Mouse (Mus musculus) embryonic facial prominence, embryonic 10.5 days (tissue): Measurements from ENCODE around the gene Diaph3. TPM values are rescaled to one million over a fixed set of nuclear protein-coding genes. Genes with fewer than 3 reads are reported as not detected.

Experiments
- DNase-seq: peaks from one replicate; pipeline ENCODE4 v3.0.0-alpha.2; 2017; ENCODE audit warnings: low spot score
- H3K27ac ChIP-seq: fragments of 300-500 bp; sonication (generic); replicated peaks from 2 replicates; pipeline ENCODE4 v1.5.1; 2016; ENCODE audit warnings: mild to moderate bottlenecking
- H3K27me3 ChIP-seq: fragments of 300-500 bp; sonication (generic); replicated peaks from 2 replicates; pipeline ENCODE4 v1.6.1; 2016; ENCODE audit warnings: low read depth, mild to moderate bottlenecking; ENCODE audit not compliant: poor library complexity, severe bottlenecking
- H3K36me3 ChIP-seq: fragments of 300-500 bp; sonication (generic); replicated peaks from 2 replicates; pipeline ENCODE4 v1.6.1; 2016; ENCODE audit warnings: mild to moderate bottlenecking, moderate library complexity
- H3K4me1 ChIP-seq: fragments of 300-500 bp; sonication (generic); 2 replicates; pipeline ENCODE4 v1.6.1; 2016
- H3K4me3 ChIP-seq: fragments of 300-500 bp; sonication (generic); 2 replicates; pipeline ENCODE4 v1.5.1; 2016; ENCODE audit warnings: mild to moderate bottlenecking, moderate library complexity
- H3K9me3 ChIP-seq: fragments of 300-500 bp; sonication (generic); 2 replicates; pipeline ENCODE4 v1.6.1; 2016; ENCODE audit warnings: mild to moderate bottlenecking
- WGBS: fragments of 180-500 bp; shearing (Covaris S2); methylation state at CpG from one replicate; pipeline ENCODE4 v1.1.7; 2016; 5-methylcytosine and 5-hydroxymethylcytosine counted together
- polyA plus RNA-seq: library from polyadenylated mRNA; unstranded; fragments of >200 nt; fragmentation: Nextera tagmentation; extraction: Ambion mirVana; gene quantifications from 2 replicates; pipeline ENCODE4 v1.2.1, GENCODE M21; 2016

Gene Diaph3
- polyA plus RNA-seq, 1 experiment from 2014 or later: 14.1 TPM

DNA sequence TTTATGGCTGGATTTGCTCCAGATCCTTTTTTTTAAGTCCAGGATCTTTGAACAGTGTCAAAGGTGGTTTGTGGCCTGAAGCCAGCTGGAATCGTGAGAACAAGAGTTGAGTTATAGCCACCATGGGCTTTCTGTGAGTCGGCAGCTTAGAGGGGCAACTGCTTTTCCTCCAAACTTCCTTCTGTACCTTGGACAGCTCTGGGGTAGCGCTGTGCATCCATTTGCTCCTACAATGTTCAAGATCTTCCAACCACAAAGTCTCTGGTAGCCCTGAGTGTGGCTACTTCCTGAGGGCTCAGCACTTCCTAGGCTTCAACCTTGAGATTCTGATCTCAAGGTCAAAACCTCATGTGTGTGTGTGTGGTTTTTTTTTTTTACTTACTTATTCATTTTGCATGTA, 437.0 kb downstream of the Diaph3 start:
- 87% methylated on average over 3 of the region's 3 CpGs for WGBS
- DNase-seq: no peak

GRCm38 (mm10) chr14:86701145-86701544, 439.9 kb downstream of the Diaph3 start:
- Histone ChIP-seq H3K27ac (no peak overlapping the region), H3K9me3 (no peaks in the 10 kb centered on the region), H3K36me3 (no peaks in the 10 kb centered on the region), H3K4me3 (no peak overlapping the region), H3K4me1 (no peaks in the 10 kb centered on the region), H3K27me3 (no peaks in the 10 kb centered on the region)
- 85% methylated on average over 4 of the region's 4 CpGs for WGBS
- no peak for DNase-seq

More for the DNA sequence above, 437.0 kb downstream of the Diaph3 start:
- no peak overlapping the region for H3K4me3 ChIP-seq
- H3K9me3 ChIP-seq: no peaks in the 10 kb centered on the region
- H3K27me3 ChIP-seq: no peaks in the 10 kb centered on the region
- H3K36me3 ChIP-seq: no peaks in the 10 kb centered on the region
- H3K4me1 ChIP-seq: no peaks in the 10 kb centered on the region
- H3K27ac ChIP-seq: no peak overlapping the region

- Histone ChIP-seq H3K4me1 (no peaks in the 10 kb centered on the region; the same call in 1 of the 2 replicates), H3K27me3 (no peaks in the 10 kb centered on the region), H3K36me3 (no peaks in the 10 kb centered on the region), H3K4me3 (no peak overlapping the region), H3K27ac (no peak overlapping the region), H3K9me3 (no peaks in the 10 kb centered on the region)
- 82% methylated on average over 1 of the region's 1 CpGs for WGBS
- DNase-seq: no peak
Observed at GRCm38 (mm10) chr14:86697887-86698286, 443.1 kb downstream of the Diaph3 start.

- Histone ChIP-seq H3K9me3 (no peaks in the 10 kb centered on the region), H3K27me3 (no peaks in the 10 kb centered on the region), H3K4me1 (no peaks in the 10 kb centered on the region; the same call in 1 of the 2 replicates), H3K4me3 (no peak overlapping the region), H3K27ac (no peak overlapping the region), H3K36me3 (no peaks in the 10 kb centered on the region)
- WGBS: 79% methylated on average over 4 of the region's 4 CpGs
- DNase-seq: no peak
Observed at GRCm38 (mm10) chr14:86692714-86693113, 448.3 kb downstream of the Diaph3 start.

DNA sequence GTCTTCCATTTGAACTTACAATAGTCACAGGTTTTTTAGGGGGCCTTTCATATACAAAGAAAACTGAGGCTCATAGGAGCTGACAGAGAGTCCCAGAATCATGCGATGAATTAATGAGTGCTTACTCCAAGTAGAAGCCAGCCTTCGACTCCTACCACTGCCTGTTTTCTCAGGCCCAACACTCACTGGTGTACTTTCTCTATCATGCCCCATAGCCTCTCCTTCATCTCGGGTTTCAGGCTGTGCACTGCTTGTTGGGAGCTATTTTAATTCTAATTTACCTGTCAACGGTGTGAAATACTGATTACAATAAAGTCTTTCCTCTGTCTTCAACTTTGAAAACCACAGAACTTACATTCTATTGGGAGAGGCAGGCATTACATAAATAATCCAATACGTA, 449.7 kb downstream of the Diaph3 start:
- Histone ChIP-seq H3K36me3 (no peaks in the 10 kb centered on the region), H3K4me3 (no peak overlapping the region), H3K9me3 (no peaks in the 10 kb centered on the region), H3K27me3 (no peaks in the 10 kb centered on the region), H3K27ac (no peak overlapping the region), H3K4me1 (no peaks in the 10 kb centered on the region; the same call in 1 of the 2 replicates)
- no peak for DNase-seq
- 71% methylated on average over 5 of the region's 5 CpGs for WGBS

DNA sequence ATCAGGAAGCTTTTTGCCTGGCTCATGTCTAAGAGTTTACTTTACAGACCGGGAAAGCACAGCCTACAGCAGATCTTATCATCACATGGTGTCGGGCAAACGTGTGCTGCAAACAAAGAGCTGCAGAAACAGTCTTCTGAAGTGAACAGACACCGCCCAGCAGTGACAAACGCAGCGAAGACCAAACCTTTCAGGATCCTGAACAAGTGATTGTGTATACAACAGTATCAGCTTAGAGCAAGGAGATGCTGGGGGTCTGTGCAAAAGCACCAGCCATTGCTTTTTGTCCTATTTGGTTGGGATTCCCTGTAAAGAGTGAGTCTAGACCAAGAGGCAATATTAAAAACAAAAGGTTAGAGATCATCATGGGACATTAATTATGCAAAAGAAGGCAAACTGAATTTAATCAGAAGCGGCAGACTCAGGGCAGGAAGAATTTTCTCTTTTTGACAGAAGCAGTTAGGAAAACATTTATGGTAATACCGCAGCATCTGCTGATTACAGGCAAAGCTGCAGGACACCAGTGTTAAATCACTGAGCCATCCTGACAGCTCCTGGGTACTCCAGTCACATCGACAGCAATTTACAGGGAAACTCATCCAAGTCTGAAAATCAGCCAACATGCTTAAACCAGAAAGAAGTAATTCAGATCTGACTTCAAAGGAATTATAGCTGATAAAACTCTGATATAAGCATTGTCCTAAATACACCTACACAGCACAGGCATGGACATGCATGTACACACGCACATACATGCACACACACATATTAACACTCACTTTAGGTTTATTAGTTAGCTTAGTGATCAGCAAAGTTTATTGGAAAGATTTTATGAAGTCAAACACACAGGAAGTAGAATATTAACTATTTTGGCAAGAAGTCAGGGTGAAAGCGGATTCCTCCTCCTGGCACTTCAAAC, 456.2 kb downstream of the Diaph3 start:
- no peak overlapping the region for H3K27ac ChIP-seq
- WGBS: 73% methylated on average over 11 of the region's 11 CpGs
- H3K27me3 ChIP-seq: no peaks in the 10 kb centered on the region
- no peak overlapping the region for H3K4me3 ChIP-seq
- DNase-seq: no peak
- no peaks in the 10 kb centered on the region for H3K4me1 ChIP-seq
- no peaks in the 10 kb centered on the region for H3K36me3 ChIP-seq
- no peaks in the 10 kb centered on the region for H3K9me3 ChIP-seq

DNA sequence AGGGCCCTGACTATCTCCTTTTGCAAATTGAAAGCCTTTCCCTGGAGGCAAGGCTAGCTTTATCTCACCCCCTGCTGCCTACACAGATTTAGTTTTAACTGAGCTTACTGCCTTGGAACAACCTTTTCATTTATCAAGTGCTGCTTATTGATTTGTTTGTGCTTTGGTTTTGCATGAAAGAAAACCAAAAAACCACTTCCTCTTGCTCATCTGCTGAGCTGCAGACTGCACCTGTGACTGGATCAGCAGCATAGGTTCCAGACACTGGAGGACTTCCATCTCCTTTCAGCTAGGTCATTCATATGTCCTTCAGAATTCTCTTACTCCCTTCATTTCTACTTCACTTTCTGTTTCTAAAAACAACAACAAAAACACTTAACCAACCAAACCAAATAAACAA, 459.1 kb downstream of the Diaph3 start:
- Histone ChIP-seq H3K27me3 (no peaks in the 10 kb centered on the region), H3K4me1 (no peaks in the 10 kb centered on the region), H3K27ac (no peak overlapping the region), H3K36me3 (no peaks in the 10 kb centered on the region), H3K9me3 (no peaks in the 10 kb centered on the region), H3K4me3 (no peak overlapping the region)
- no peak for DNase-seq

GRCm38 (mm10) chr14:86678992-86679391, 462.0 kb downstream of the Diaph3 start:
- WGBS: 94% methylated on average over 3 of the region's 3 CpGs
- Histone ChIP-seq H3K4me1 (peaks cover 6% of the 10 kb centered on the region; the same call in 1 of the 2 replicates), H3K9me3 (no peaks in the 10 kb centered on the region), H3K36me3 (no peaks in the 10 kb centered on the region), H3K4me3 (no peak overlapping the region), H3K27me3 (no peaks in the 10 kb centered on the region), H3K27ac (no peak overlapping the region)
- DNase-seq: no peak

DNA sequence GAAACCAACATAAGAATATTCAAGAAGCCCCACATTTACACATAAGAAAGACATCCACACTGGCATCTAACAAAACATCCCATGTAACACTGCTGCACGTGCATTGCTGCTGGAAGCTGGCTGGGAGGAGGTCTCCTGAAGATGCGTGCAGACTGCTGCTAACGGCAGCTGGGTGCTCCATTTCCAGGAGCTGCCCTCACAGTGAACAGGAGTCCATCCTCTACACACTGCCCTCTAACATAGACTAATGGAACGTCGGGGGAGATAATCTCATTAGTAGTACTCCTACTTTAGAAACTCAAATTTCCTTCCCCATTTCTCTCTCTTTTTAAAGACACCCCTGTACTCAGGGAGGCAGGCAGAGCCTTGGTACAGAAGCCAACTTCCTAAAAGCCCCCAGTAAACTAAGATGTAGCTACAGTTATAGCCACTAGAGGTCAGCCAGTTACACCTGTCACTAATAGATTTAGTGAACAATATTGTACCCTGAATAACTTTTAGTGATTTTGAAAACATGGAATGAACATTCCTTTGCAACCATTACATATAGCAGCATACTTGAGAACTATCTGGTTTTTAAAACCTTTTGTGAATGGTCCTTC, 462.8 kb downstream of the Diaph3 start:
- Histone ChIP-seq H3K4me1 (peaks cover 6% of the 10 kb centered on the region; the same call in 1 of the 2 replicates), H3K27me3 (no peaks in the 10 kb centered on the region), H3K9me3 (no peaks in the 10 kb centered on the region), H3K4me3 (no peak overlapping the region), H3K36me3 (no peaks in the 10 kb centered on the region), H3K27ac (no peak overlapping the region)
- WGBS: 69% methylated on average over 5 of the region's 5 CpGs
- DNase-seq: no peak

GRCm38 (mm10) chr14:86677015-86677414, 464.0 kb downstream of the Diaph3 start:
- Histone ChIP-seq H3K36me3 (no peaks in the 10 kb centered on the region), H3K4me1 (peaks cover 6% of the 10 kb centered on the region; the same call in 1 of the 2 replicates), H3K9me3 (no peaks in the 10 kb centered on the region), H3K4me3 (no peak overlapping the region), H3K27ac (no peak overlapping the region), H3K27me3 (no peaks in the 10 kb centered on the region)
- 61% methylated on average over 6 of the region's 6 CpGs for WGBS
- DNase-seq: no peak

DNA sequence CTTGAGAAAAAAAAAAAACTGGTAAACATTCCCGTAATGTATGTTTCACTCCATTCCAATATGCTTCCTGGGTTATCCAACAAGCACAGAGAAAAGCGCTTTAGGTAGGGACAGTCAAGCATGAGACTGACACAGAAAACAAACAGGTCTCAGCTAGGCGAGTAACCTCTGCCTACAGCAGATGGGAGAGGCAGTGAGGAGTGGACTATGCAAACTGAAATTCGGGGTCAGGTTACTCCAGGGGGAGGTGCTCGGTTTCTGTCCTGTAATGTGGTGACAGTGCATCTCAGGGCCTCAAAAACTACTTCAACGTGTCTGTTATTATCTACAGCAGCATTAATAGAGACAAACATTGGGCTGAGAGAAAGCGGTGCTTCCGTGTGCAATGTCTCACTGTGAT, 465.7 kb downstream of the Diaph3 start:
- Histone ChIP-seq H3K4me3 (no peak overlapping the region), H3K27ac (no peak overlapping the region), H3K9me3 (no peaks in the 10 kb centered on the region), H3K4me1 (peaks cover 6% of the 10 kb centered on the region; the same call in 1 of the 2 replicates), H3K27me3 (no peaks in the 10 kb centered on the region), H3K36me3 (no peaks in the 10 kb centered on the region)
- WGBS: 53% methylated on average over 8 of the region's 8 CpGs
- DNase-seq: peak; percentile 13

- Histone ChIP-seq H3K4me1 (no peaks in the 10 kb centered on the region), H3K27me3 (no peaks in the 10 kb centered on the region), H3K4me3 (no peak overlapping the region), H3K36me3 (no peaks in the 10 kb centered on the region), H3K27ac (no peak overlapping the region), H3K9me3 (no peaks in the 10 kb centered on the region)
- WGBS: 87% methylated on average over 4 of the region's 4 CpGs
- no peak for DNase-seq
Observed at GRCm38 (mm10) chr14:86662846-86663245, 478.2 kb downstream of the Diaph3 start.

GRCm38 (mm10) chr14:86660556-86660955, 480.5 kb downstream of the Diaph3 start:
- no peak for DNase-seq
- no peaks in the 10 kb centered on the region for H3K36me3 ChIP-seq
- H3K27me3 ChIP-seq: no peaks in the 10 kb centered on the region
- WGBS: 95% methylated on average over 3 of the region's 3 CpGs
- no peaks in the 10 kb centered on the region for H3K9me3 ChIP-seq
- no peak overlapping the region for H3K27ac ChIP-seq
- no peak overlapping the region for H3K4me3 ChIP-seq
- H3K4me1 ChIP-seq: no peaks in the 10 kb centered on the region
